8 mouse cellular contexts compared by ENCODE assay signal in the genomic region with DNA sequence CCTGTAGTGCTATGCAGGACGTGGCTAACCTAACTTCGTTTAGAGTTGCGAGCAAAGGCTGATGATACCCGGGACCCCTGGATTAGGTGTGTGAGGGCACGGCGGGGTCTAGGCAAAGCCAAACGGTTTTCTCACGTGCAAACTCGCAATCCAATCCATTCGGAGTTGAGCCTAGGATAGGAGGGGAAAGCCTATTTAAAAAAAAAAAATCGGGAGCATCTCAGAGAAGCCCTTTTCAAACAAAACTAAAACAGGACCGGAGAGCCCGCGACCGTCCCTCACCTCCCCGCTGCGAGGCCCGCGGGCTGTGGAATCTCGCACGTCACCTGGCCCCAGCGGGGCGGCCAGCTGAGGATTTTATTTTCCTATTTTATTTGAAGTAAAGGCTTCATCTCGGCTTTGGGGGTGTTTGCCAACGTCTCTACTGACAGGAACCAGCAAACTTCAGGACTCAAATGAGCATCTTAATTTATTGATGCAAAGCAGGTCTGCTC. TPM values are rescaled to one million over a fixed set of nuclear protein-coding genes. Genes with fewer than 3 reads are reported as not detected.
A peak's percentile ranks its signal among the peaks of the same experiment; 100 is the strongest.
DNase-seq lines count a peak whose midpoint lies in the region; ATAC-seq and TF ChIP-seq lines count a peak whose summit lies in the region.

No protein-coding gene starts in this region.

- no peaks in the 10 kb centered on the region for H3K36me3 ChIP-seq in heart, embryonic 15.5 days
- H3K36me3 ChIP-seq in neural tube, embryonic 13.5 days = no peaks in the 10 kb centered on the region

- peak overlapping the region; percentile 72 for H3K4me2 ChIP-seq in heart, embryonic 15.5 days
- H3K4me2 ChIP-seq in neural tube, embryonic 13.5 days = peak overlapping the region; percentile 78

- no peak for TF ChIP-seq POLR2A in brain, embryonic 14.5 days (IDR thresholded peaks at IDR 0.05; ENCODE audit: borderline replicate concordance, extremely low read depth, insufficient read depth, insufficient read length, poor library complexity, severe bottlenecking)

- H3K27ac ChIP-seq in heart, embryonic 15.5 days = peak overlapping the region; percentile 79
- peak overlapping the region; percentile 99 for H3K27ac ChIP-seq in neural tube, embryonic 13.5 days (replicated peaks)

- H3K4me1 ChIP-seq in heart, embryonic 15.5 days (replicated peaks) = peaks cover 17% of the 10 kb centered on the region
- peaks cover 33% of the 10 kb centered on the region for H3K4me1 ChIP-seq in neural tube, embryonic 13.5 days (replicated peaks)

- H3K27me3 ChIP-seq in heart, embryonic 15.5 days = no peaks in the 10 kb centered on the region
- no peaks in the 10 kb centered on the region for H3K27me3 ChIP-seq in neural tube, embryonic 13.5 days

- WGBS in heart, embryonic 15.5 days = 0% methylated on average over 25 of the region's 25 CpGs
- WGBS in neural tube, embryonic 13.5 days = under 1% methylated on average over 25 of the region's 25 CpGs

- intact Hi-C loops in left cerebral cortex, postnatal 4 days (cut with DNase I) = loop anchor here (5.0 to 10.0 kb wide), 2 partner anchors 288 to 1326 kb away; no protein-coding TSS in a partner anchor

- H3K9ac ChIP-seq in heart, embryonic 15.5 days = peak overlapping the region; percentile 73
- peak overlapping the region; percentile 84 for H3K9ac ChIP-seq in neural tube, embryonic 13.5 days

- peak; percentile 39 for DNase-seq in gastrocnemius, postnatal 10 days
- DNase-seq in gastrocnemius, postnatal 25 days = no peak
- DNase-seq in B cell, adult 2 months = peak; percentile 42 to 44
- DNase-seq in brain, embryonic 14.5 days (ENCODE audit: low read depth) = peak; percentile 69
- peak; percentile 49 for DNase-seq in left cerebral cortex, postnatal 4 days
- DNase-seq in cerebellum, adult 11 months = no peak

- no peak for TF ChIP-seq CTCF in brain, embryonic 14.5 days (IDR thresholded peaks at IDR 0.05; ENCODE audit: borderline replicate concordance, extremely low read depth, insufficient read depth, insufficient read length)

- H3K4me3 ChIP-seq in heart, embryonic 15.5 days = peak overlapping the region; percentile 71
- peak overlapping the region; percentile 56 for H3K4me3 ChIP-seq in neural tube, embryonic 13.5 days

- ATAC-seq in heart, embryonic 15.5 days (replicated peaks; ENCODE audit: insufficient number of reproducible peaks, insufficient read depth, low FRiP score, low read depth) = peak; percentile 11; the same call in 1 of the 2 replicates
- peak; percentile 14; the same call in 1 of the 2 replicates for ATAC-seq in neural tube, embryonic 13.5 days (ENCODE audit: low read depth)

- H3K9me3 ChIP-seq in heart, embryonic 15.5 days (replicated peaks) = no peaks in the 10 kb centered on the region
- no peaks in the 10 kb centered on the region for H3K9me3 ChIP-seq in neural tube, embryonic 13.5 days

RNA-seq across cellular contexts. Expression of a gene that starts 0.6 kb away (rescaled TPM):
- total RNA-seq in gastrocnemius, postnatal 10 days (2021) = 100 to 1,000 TPM in 1 of 2 experiments, 10 to 100 TPM in 1; 72.6 to 114 TPM
- 10 to 100 TPM; 39.6 to 47.4 TPM for total RNA-seq in gastrocnemius, postnatal 25 days (2021)
- 33.3 and 46.5 TPM in 2 replicates for polyA plus RNA-seq in brain, embryonic 14.5 days (2012; rRNA removed)
- 21.4 and 28.7 TPM in 2 replicates for polyA plus RNA-seq in heart, embryonic 15.5 days (2015; fragmentation: Nextera tagmentation; extraction: Ambion mirVana)
- 100 to 1,000 TPM; 451 to 546 TPM for total RNA-seq in left cerebral cortex, postnatal 4 days (2021)
- polyA plus RNA-seq in neural tube, embryonic 13.5 days (2015; fragmentation: Nextera tagmentation; extraction: Ambion mirVana) = 48.9 and 55.7 TPM in 2 replicates

Comparison
In these comparisons a context has a peak if more than half of its experiments do, and no peak if none do; other contexts are left out.
1. DNase-seq: peak in gastrocnemius, postnatal 10 days (single experiment), B cell, adult 2 months (2 of 2), brain, embryonic 14.5 days (single experiment) and left cerebral cortex, postnatal 4 days (single experiment); none in gastrocnemius, postnatal 25 days (single experiment) and cerebellum, adult 11 months (single experiment).